Mouse (Mus musculus) common myeloid progenitor, adult 5-6 weeks (primary cell): Measurements from ENCODE around the gene Nhsl2. TPM values are rescaled to one million over a fixed set of nuclear protein-coding genes. Genes with fewer than 3 reads are reported as not detected.

Experiments used
- ATAC-seq: replicated peaks from 2 replicates; pipeline ENCODE4 v1.8.0; 2016; ENCODE audit warnings: low read depth, mild to moderate bottlenecking, moderate TSS enrichment, inconsistent platforms; ENCODE audit not compliant: poor library complexity, severe bottlenecking
- total RNA-seq: library from RNA; stranded (forward); fragments of 200-1000, 187-1606 nt; gene quantifications from 2 replicates; pipeline ENCODE4 v1.2.3, GENCODE M21; 2017

Gene Nhsl2
- total RNA-seq, 1 experiment from 2014 or later: 5.3 TPM

DNA sequence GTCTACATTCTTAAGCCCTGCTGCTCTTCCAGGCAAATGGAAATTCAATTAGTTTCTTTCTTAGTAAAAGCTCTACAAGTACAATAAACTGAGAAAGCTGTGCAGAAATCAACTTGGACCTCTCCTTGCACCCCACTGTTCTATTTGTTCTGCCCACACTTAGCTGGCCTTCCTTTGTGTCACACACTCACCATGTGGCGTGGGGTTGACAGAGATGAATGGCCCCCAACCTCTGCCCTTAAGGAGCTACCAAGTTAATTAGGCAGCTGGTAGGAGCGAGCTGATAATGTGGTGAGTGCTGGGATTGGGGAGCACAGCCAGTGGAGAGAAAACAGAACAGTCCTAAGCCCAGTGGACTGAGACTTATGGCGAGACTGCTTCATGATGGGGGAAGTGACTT is 127.7 kb downstream of the Nhsl2 start:
- ATAC-seq: no peak

GRCm38 (mm10) chrX:101978861-101979260 is 129.7 kb downstream of the Nhsl2 start:
- ATAC-seq: no peak

DNA sequence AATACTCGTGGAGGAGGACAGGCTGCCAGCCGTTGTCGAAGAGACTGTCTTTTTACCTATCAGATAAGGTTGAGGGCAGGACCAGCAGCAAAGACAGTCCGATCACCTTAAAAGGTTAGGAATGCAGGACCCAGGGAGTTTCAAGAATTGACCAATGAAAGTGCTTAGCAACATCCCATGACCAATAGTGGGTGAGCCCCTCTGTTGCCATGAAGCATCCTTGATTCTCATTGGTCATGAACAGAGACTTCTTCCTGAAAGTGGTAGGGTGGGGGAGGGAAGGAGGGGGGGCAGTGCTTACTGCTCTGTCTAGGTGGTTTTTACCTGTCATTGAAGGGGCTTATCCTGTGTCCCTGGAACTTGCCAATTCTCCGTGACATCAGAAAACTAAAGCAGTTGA is 130.1 kb downstream of the Nhsl2 start:
- peak; percentile 71 for ATAC-seq

- ATAC-seq: no peak
Measured at GRCm38 (mm10) chrX:101980586-101980985, 131.4 kb downstream of the Nhsl2 start.

DNA sequence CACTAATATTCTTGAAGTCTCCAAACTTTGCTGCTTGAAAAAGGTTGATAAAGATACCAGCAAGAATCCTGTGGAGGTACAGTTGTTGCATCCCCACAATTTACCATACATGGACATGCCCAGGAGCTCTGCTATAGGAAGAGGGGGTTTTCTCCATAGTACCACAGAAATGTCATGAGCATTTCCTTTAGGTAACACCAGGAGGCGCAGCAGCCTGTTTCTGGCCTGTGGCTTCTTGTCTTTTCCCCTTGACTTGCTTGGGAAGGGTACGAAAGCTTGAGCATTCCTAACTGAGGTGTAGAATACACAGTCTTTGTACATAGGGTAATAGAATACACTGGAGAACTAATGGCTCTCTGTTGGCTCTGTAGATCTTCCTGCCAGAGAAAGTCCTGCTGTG is 132.3 kb downstream of the Nhsl2 start:
- ATAC-seq: peak; percentile 69

DNA sequence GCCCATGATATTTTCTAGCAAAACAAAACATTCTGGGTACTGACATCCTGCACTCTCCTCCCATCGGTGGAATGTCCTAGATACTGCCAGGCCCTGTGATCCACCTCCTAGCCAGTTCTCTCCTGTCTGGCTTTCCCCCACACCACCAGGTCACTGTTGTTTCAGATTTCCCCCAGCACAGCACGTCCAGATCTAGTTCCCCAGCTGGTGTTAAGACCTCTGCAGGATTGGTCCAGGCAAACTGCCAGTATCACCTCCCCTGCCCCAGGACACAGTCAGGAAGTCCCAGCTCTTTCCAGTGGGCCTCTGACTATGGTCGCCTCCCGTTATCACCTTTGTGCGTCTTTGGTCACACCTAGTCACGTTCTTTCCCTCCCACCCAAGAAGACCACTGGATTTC is 134.5 kb downstream of the Nhsl2 start:
- ATAC-seq: no peak

GRCm38 (mm10) chrX:101986657-101987367 is 137.6 kb downstream of the Nhsl2 start:
- ATAC-seq: no peak

DNA sequence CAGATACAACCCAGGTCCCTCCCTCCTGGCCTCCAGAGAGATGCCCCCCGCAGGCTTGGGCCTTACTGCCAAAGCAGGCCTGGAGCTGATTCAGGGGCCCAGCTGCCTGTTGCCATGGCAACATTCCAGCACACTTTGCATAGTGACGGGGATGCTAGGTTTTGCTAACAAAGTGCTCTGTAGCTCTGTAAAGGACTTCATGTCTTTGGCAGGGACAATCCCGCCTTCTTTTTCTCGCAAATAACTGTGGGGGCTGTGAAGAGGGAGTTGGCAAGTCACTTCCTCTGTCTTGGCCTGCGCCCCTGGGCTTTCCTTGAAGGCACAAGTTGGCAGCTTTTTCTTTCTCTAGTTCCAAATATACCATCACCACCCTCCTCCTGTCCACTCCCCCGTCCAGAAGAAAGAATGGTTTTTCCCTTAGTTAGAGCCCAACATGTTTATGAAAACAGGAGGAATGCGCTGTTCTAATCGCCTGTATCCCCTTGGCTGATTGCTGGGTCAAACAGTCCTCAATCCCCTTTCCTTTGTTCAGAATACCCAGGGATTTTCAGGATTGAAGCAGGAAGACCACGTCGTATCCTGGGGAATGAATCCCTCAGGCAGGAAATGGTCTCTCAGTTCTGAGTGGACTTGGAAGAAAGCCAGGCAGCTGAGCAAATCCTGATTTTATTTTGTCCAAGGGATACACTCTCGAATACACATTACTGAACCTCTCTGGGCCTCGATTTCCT is 144.8 kb downstream of the Nhsl2 start:
- ATAC-seq: no peak

GRCm38 (mm10) chrX:101996726-101997125 is 147.5 kb downstream of the Nhsl2 start:
- no peak for ATAC-seq

DNA sequence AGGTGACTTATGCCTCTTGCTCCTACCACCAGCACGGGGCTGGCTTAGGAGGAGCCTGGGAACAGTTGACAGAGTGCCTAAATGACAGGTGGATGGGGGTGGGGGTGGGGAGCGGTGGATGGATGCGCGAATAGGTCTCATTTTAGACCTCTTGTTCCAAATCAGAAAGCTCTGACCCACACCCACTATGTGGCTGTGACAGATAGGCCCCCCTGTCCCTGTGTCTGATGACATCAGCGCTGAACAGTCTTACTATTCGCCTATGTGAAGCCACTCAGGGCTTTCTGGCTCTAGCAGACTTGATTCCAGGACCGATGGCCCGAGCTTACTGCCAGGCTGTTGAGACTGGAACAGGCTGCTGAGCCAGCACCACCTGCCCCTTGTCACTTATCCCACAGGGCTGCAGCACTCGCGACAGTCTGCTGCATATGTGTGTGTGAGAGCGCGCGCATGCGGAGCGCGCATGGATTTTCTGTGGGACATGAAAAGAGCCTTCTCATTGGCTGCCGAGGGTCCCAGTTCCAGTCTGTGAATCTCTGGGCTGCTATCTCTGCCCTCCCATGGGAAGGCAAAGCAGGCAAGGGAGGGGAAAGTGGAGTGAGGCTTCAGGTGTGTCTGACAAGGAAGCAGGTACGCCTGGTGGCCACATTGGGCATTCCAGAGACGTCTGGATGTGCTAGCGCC is 154.6 kb downstream of the Nhsl2 start:
- ATAC-seq: no peak

- no peak for ATAC-seq
Measured at GRCm38 (mm10) chrX:102004370-102004769, 155.2 kb downstream of the Nhsl2 start.

GRCm38 (mm10) chrX:102005141-102005641 is 156.0 kb downstream of the Nhsl2 start:
- 0 out of 2 replicates have a peak, but pooled peaks have one; percentile 15 for ATAC-seq

- ATAC-seq: peak; percentile 90
Measured at GRCm38 (mm10) chrX:102007935-102008334, 158.8 kb downstream of the Nhsl2 start.

- ATAC-seq: no peak
Measured at GRCm38 (mm10) chrX:102017213-102017923, 168.2 kb downstream of the Nhsl2 start.

DNA sequence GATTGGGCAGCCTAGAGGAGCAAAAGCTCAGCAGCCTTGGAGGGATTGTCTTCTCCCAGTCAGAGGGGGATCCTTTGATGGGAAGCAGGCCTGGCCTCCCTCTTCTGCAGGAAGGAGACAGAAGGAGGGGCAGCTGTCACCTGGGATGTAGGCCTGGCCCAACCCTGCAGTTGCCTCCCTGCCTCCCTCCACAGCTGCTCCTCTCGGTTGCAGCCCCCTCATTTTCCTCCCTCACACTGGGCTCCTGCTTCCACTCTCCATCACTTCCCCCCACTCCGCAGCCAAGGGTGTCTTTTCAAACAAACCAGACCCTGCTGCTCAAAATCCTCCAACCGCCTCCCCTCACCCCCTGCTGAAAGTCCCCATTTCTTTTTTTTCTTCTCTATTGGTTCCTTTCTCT is 169.7 kb downstream of the Nhsl2 start:
- no peak for ATAC-seq

DNA sequence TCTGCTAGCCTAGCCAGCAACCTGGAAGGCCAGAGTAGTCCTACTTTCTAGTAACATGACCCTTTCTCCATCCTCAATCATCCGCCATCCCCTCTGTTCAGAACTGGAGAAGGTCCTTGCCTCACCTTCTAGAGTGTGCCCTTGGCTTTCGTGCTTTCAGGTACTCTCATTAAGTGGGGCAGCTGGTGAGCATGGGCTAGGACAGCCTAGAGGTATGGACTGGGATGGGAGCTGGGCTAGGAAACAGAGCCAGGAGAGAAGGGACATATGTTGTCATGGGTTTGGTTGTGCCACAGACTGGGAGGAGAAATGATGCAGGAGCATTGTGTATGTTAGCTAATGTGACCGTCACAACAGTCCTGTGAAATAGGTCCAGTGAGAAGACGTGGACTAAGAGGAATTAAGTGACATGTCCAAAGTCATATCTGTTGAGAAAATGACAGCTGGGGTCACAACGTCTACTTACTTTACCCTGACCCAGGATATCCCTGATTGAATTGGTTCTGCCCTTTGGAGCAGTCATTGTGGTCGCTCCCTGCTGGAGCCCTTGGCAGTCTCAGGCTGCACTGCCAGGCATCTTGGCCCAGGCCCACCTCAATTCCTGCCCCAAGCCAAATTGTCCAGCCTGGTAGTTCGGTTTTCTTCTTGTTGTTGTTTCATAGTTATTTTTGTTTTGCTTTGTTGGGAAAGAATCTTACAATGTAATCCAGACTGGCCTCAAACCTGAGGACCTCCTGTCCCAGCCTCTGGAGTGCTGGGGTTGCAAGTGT is 170.5 kb downstream of the Nhsl2 start:
- ATAC-seq: no peak

GRCm38 (mm10) chrX:102024976-102025375 is 175.8 kb downstream of the Nhsl2 start:
- no peak for ATAC-seq

- peak; percentile 85 for ATAC-seq
Measured at GRCm38 (mm10) chrX:102031851-102032250, 182.7 kb downstream of the Nhsl2 start.

DNA sequence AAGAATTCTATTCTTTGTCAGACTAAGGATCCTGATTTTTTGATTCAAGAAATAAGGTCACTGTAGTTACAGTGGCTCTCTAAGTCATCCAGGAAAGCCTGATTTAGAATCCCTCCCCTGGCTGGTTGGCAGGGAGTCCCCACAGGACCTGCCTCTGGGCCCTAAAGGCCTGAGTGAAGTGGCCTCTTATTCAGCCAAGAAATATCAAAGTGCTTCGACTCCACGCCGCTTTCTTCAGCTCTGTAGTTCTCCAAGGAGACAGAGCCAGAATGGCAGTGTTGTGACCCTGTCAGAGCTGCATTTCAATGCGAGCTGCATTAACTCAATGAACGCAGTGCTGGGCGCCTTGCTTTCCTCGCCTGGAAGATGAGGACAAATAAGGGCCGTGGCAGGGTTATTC is 183.2 kb downstream of the Nhsl2 start:
- no peak for ATAC-seq

DNA sequence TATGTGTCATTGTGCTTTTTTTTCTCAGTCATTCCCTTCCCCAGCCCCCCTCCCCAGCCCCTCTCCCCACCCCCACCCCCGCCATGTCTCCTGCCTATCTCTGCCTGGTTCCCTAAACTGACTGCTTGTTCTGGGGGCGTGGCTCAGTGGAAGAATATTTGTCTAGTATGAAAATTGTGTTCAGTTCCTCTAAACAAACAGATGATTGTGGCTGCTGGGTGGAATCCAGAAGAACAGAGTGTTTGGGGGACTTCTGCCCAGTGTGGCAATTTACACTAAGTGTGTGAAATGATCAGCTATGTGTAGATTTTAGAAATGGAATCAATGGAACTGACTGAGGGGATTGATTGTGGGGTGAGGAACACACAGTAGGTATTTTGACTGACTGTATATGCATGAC is 184.4 kb downstream of the Nhsl2 start:
- ATAC-seq: no peak
